Mouse (Mus musculus): ENCODE results near the gene Kcnh1. TPM values are rescaled to one million over a fixed set of nuclear protein-coding genes. Genes with fewer than 3 reads are reported as not detected.

Gene Kcnh1
- polyA plus RNA-seq, 2 experiments = under 0.01 TPM; not detected in 1

GRCm38 (mm10) chr1:192543686-192544085 lies 353.1 kb downstream of the Kcnh1 start:
- ATAC-seq (ENCODE audit: insufficient read depth) = no peak
- H3K9ac ChIP-seq (replicated peaks) = no peak overlapping the region
- H3K36me3 ChIP-seq (replicated peaks; ENCODE audit: control insufficient read depth, insufficient read depth, low read depth) = no peaks in the 10 kb centered on the region
- H3K4me1 ChIP-seq (replicated peaks; ENCODE audit: control insufficient read depth in 2 of 2, insufficient read depth in 2 of 2, low read length in 1 of 2) = no peaks in the 10 kb centered on the region
- H3K4me3 ChIP-seq (ENCODE audit: insufficient read depth in 1 of 2, low read depth in 2 of 2, low read length in 2 of 2) = no peak overlapping the region
- no peaks in the 10 kb centered on the region for H3K27me3 ChIP-seq (ENCODE audit: control insufficient read depth, insufficient read depth, low read length)
- no peaks in the 10 kb centered on the region for H3K9me3 ChIP-seq (ENCODE audit: control insufficient read depth, low read length)
- no peak overlapping the region for H3K27ac ChIP-seq
- 55% methylated on average over 4 of the region's 4 CpGs for WGBS (ENCODE audit: insufficient replicate concordance)
- DNase-seq (ENCODE audit: low read depth in 3 of 3, low spot score in 3 of 3) = no peak
- no peak for TF ChIP-seq CTCF (IDR thresholded peaks at IDR 0.05; ENCODE audit: low read depth)
- no peak for TF ChIP-seq EP300 (IDR thresholded peaks at IDR 0.05; ENCODE audit: low read depth)
- no peak overlapping the region for H3K4me2 ChIP-seq (ENCODE audit: low read depth)

GRCm38 (mm10) chr1:192544091-192544490 lies 353.5 kb downstream of the Kcnh1 start:
- Histone ChIP-seq H3K27me3 (ENCODE audit: control insufficient read depth, insufficient read depth, low read length) (no peaks in the 10 kb centered on the region), H3K4me3 (ENCODE audit: insufficient read depth in 1 of 2, low read depth in 2 of 2, low read length in 2 of 2) (no peak overlapping the region), H3K36me3 (replicated peaks; ENCODE audit: control insufficient read depth, insufficient read depth, low read depth) (no peaks in the 10 kb centered on the region), H3K9me3 (ENCODE audit: control insufficient read depth, low read length) (no peaks in the 10 kb centered on the region), H3K9ac (replicated peaks) (no peak overlapping the region), H3K27ac (no peak overlapping the region), H3K4me1 (replicated peaks; ENCODE audit: control insufficient read depth in 2 of 2, insufficient read depth in 2 of 2, low read length in 1 of 2) (no peaks in the 10 kb centered on the region), H3K4me2 (ENCODE audit: low read depth) (no peak overlapping the region)
- ATAC-seq (ENCODE audit: insufficient read depth) (no peak), DNase-seq (ENCODE audit: low read depth in 3 of 3, low spot score in 3 of 3) (no peak)
- no peak for TF ChIP-seq CTCF (IDR thresholded peaks at IDR 0.05; ENCODE audit: low read depth)
- no peak for TF ChIP-seq EP300 (IDR thresholded peaks at IDR 0.05; ENCODE audit: low read depth)
- WGBS (ENCODE audit: insufficient replicate concordance) = 64% methylated on average over 9 of the region's 9 CpGs

- TF ChIP-seq EP300 (IDR thresholded peaks at IDR 0.05; ENCODE audit: low read depth) (no peak), CTCF (IDR thresholded peaks at IDR 0.05; ENCODE audit: low read depth) (no peak)
- no peak for DNase-seq (ENCODE audit: low read depth in 3 of 3, low spot score in 3 of 3)
These were observed 354.3 kb downstream of the Kcnh1 start for GRCm38 (mm10) chr1:192544901-192545300.

GRCm38 (mm10) chr1:192546843-192547242 lies 356.3 kb downstream of the Kcnh1 start:
- no peaks in the 10 kb centered on the region for H3K27me3 ChIP-seq (ENCODE audit: control insufficient read depth, insufficient read depth, low read length)
- WGBS (ENCODE audit: insufficient replicate concordance) = 19% methylated on average over 1 of the region's 1 CpGs
- H3K4me2 ChIP-seq (ENCODE audit: low read depth) = no peak overlapping the region
- no peak overlapping the region for H3K4me3 ChIP-seq (ENCODE audit: insufficient read depth in 1 of 2, low read depth in 2 of 2, low read length in 2 of 2)
- H3K27ac ChIP-seq = no peak overlapping the region
- no peak for TF ChIP-seq EP300 (IDR thresholded peaks at IDR 0.05; ENCODE audit: low read depth)
- TF ChIP-seq CTCF (IDR thresholded peaks at IDR 0.05; ENCODE audit: low read depth) = no peak
- no peak overlapping the region for H3K9ac ChIP-seq (replicated peaks)
- H3K36me3 ChIP-seq (replicated peaks; ENCODE audit: control insufficient read depth, insufficient read depth, low read depth) = no peaks in the 10 kb centered on the region
- ATAC-seq (ENCODE audit: insufficient read depth) (no peak), DNase-seq (ENCODE audit: low read depth in 3 of 3, low spot score in 3 of 3) (no peak)
- no peaks in the 10 kb centered on the region for H3K4me1 ChIP-seq (replicated peaks; ENCODE audit: control insufficient read depth in 2 of 2, insufficient read depth in 2 of 2, low read length in 1 of 2)
- H3K9me3 ChIP-seq (ENCODE audit: control insufficient read depth, low read length) = no peaks in the 10 kb centered on the region

More at GRCm38 (mm10) chr1:192544901-192545300, 354.3 kb downstream of the Kcnh1 start:
- 63% methylated on average over 7 of the region's 7 CpGs for WGBS (ENCODE audit: insufficient replicate concordance)
- no peak overlapping the region for H3K27ac ChIP-seq
- no peaks in the 10 kb centered on the region for H3K27me3 ChIP-seq (ENCODE audit: control insufficient read depth, insufficient read depth, low read length)
- H3K4me2 ChIP-seq (ENCODE audit: low read depth) = no peak overlapping the region
- no peak for ATAC-seq (ENCODE audit: insufficient read depth)
- no peaks in the 10 kb centered on the region for H3K36me3 ChIP-seq (replicated peaks; ENCODE audit: control insufficient read depth, insufficient read depth, low read depth)
- H3K9me3 ChIP-seq (ENCODE audit: control insufficient read depth, low read length) = no peaks in the 10 kb centered on the region
- no peak overlapping the region for H3K9ac ChIP-seq (replicated peaks)
- no peak overlapping the region for H3K4me3 ChIP-seq (ENCODE audit: insufficient read depth in 1 of 2, low read depth in 2 of 2, low read length in 2 of 2)
- H3K4me1 ChIP-seq (replicated peaks; ENCODE audit: control insufficient read depth in 2 of 2, insufficient read depth in 2 of 2, low read length in 1 of 2) = no peaks in the 10 kb centered on the region

DNA sequence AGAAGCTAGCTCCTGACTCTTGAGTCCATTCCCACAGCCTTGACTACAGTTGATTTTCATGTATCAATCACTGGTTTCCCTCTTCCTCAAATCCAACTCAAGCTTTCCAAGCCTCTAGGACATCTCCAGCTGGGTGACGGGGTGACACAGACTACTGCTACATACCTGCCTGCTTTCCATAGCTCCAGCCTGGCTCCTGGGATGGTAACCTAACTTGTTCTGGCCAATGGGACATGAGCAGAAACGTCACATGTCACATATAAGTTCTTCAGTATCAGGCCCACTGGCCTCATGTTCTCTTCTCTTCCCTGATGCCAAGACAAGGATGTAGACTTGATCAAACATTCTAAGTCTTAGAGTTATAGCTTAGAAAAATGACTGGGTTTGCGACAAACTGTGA lies 360.0 kb downstream of the Kcnh1 start:
- WGBS (ENCODE audit: insufficient replicate concordance) = 61% methylated on average over 3 of the region's 3 CpGs
- TF ChIP-seq EP300 (IDR thresholded peaks at IDR 0.05; ENCODE audit: low read depth) = no peak
- TF ChIP-seq CTCF (IDR thresholded peaks at IDR 0.05; ENCODE audit: low read depth) = no peak

More for the DNA sequence above, 360.0 kb downstream of the Kcnh1 start:
- H3K36me3 ChIP-seq (replicated peaks; ENCODE audit: control insufficient read depth, insufficient read depth, low read depth) = no peaks in the 10 kb centered on the region
- H3K9ac ChIP-seq (replicated peaks) = no peak overlapping the region
- H3K27ac ChIP-seq = no peak overlapping the region
- DNase-seq (ENCODE audit: low read depth in 3 of 3, low spot score in 3 of 3) (no peak), ATAC-seq (ENCODE audit: insufficient read depth) (no peak)
- no peak overlapping the region for H3K4me2 ChIP-seq (ENCODE audit: low read depth)
- H3K9me3 ChIP-seq (ENCODE audit: control insufficient read depth, low read length) = no peaks in the 10 kb centered on the region
- H3K4me1 ChIP-seq (replicated peaks; ENCODE audit: control insufficient read depth in 2 of 2, insufficient read depth in 2 of 2, low read length in 1 of 2) = no peaks in the 10 kb centered on the region
- no peak overlapping the region for H3K4me3 ChIP-seq (ENCODE audit: insufficient read depth in 1 of 2, low read depth in 2 of 2, low read length in 2 of 2)
- H3K27me3 ChIP-seq (ENCODE audit: control insufficient read depth, insufficient read depth, low read length) = no peaks in the 10 kb centered on the region

Measured in liver, embryonic 14.5 days (tissue).